Mouse (Mus musculus): ENCODE results near the gene Thbs3. TPM values are rescaled to one million over a fixed set of nuclear protein-coding genes. Genes with fewer than 3 reads are reported as not detected.

The Thbs3 gene
- polyA plus RNA-seq, 1 experiment from 2014 or later = 1.5 TPM

DNA sequence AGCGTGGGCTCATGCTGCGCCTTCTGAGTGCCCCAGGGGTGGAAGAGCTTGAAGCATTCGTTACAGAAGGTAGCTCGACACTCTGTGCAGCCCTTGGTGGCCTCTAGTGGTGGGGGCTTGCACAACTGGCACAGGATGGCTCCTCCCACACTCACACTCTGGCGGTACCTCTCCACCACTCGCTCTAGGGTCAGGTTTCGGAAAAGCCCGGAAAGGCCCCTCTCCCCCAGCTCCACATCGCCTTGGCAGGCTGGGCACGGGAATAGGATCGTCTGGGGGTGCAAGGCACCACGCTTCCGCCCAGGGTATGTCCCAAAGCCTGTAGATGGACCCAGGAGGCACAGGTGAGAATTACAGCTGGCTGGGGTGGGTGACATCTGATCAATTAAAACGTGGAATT, 28.6 kb downstream of the Thbs3 start:
- DNase-seq (peak; percentile 32), ATAC-seq (ENCODE audit: low read depth) (peak; percentile 9; the same call in 1 of the 2 replicates)
- no peak overlapping the region for H3K9ac ChIP-seq
- WGBS (ENCODE audit: insufficient replicate concordance) = 17% methylated on average over 14 of the region's 14 CpGs
- H3K4me2 ChIP-seq = no peak overlapping the region
- no peak overlapping the region for H3K4me3 ChIP-seq (replicated peaks)
- H3K27ac ChIP-seq = no peak overlapping the region
- H3K36me3 ChIP-seq = 0 out of 2 replicates have a peak, but pooled peaks cover 1% of the 10 kb centered on the region
- no peaks in the 10 kb centered on the region for H3K9me3 ChIP-seq (replicated peaks)
- H3K27me3 ChIP-seq = peaks cover 38% of the 10 kb centered on the region
- H3K4me1 ChIP-seq (replicated peaks) = peaks cover 54% of the 10 kb centered on the region

DNA sequence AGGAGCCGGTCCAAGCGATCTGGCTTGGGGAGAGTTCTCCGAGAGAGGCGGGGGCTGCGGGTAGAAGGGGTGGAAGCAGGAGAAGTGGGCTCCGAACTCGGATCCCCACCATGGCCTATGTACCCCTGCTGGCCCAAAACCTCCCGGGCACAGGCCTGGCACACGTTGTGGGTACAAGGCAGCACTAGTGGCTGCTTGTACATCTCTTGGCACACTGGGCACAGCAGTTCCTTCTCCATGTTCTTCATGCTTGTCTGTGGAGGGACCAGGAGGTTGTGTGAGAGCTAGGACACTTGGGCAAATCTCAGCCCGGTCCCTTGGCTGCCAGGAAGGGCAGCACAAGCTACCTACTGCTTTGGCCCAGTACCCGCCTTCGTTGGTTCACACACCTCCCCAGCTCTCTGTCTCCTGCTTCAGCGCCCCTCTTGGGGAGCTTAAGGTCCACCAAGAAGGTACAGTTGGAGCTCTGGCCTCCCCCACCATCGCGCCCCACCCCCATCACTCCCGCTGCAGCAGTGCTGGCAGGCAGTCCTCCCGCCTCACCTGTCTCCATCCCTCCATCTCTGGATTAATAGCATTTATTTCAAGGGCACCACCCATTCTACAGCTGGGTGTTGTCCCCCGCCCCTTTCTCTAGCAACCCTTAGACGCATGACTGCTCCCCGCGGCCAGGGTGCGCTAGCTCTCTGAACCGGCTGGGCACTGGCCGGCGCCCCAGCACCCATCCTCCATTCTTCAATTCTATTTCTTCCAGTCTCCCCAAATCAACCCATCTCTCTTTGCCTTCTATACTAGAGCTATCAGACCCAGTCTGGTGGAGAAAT, 29.4 kb downstream of the Thbs3 start:
- Histone ChIP-seq H3K27ac (no peak overlapping the region), H3K27me3 (peaks cover 31% of the 10 kb centered on the region), H3K36me3 (0 out of 2 replicates have a peak, but pooled peaks cover 5% of the 10 kb centered on the region), H3K9ac (no peak overlapping the region), H3K4me3 (replicated peaks) (peak overlapping the region; percentile 28), H3K4me2 (peak overlapping the region; percentile 90), H3K9me3 (replicated peaks) (no peaks in the 10 kb centered on the region), H3K4me1 (replicated peaks) (peaks cover 54% of the 10 kb centered on the region)
- DNase-seq (no peak), ATAC-seq (ENCODE audit: low read depth) (no peak)
- 20% methylated on average over 25 of the region's 25 CpGs for WGBS (ENCODE audit: insufficient replicate concordance)

DNA sequence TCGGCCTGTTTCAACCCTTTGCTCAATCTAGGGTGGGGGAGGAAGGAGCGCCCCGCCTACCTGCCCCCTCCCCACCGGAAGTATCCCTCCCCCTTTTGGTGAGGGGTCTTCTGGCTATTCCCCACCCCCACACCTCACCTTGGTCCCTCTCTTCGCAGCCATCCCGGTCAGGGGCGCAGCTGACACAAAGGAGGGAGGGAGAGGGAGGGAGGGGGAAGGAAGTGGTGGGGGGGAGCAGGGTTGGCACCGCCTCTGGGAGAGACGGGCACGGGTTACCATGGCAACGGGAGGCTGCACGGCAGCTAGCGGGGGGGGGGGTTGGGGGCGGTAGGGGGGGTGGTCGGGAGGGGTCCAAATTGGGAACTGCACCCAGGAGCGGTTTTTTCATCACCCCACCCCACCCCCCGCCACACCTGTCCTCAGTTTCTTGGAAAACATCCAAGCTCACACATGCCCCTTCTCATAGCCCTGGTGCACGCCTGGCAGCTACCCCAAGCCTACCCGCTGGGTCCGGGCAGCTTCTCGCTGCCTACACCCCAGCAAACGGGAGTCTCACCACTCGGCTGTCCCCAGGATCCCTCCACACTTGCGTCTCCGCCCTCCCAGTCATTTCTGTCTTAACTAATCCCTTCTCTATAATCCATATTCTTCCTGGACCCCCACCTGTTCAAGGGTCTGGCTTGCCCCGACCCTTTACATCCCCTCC, 30.2 kb downstream of the Thbs3 start:
- DNase-seq (no peak), ATAC-seq (ENCODE audit: low read depth) (no peak)
- H3K4me3 ChIP-seq (replicated peaks) = peak overlapping the region; percentile 71
- no peak overlapping the region for H3K9ac ChIP-seq
- WGBS (ENCODE audit: insufficient replicate concordance) = 3% methylated on average over 22 of the region's 26 CpGs
- H3K4me1 ChIP-seq (replicated peaks) = peaks cover 54% of the 10 kb centered on the region
- H3K36me3 ChIP-seq = 0 out of 2 replicates have a peak, but pooled peaks cover 5% of the 10 kb centered on the region
- H3K4me2 ChIP-seq = peak overlapping the region; percentile 90
- no peak overlapping the region for H3K27ac ChIP-seq
- H3K9me3 ChIP-seq (replicated peaks) = no peaks in the 10 kb centered on the region
- peaks cover 29% of the 10 kb centered on the region for H3K27me3 ChIP-seq

DNA sequence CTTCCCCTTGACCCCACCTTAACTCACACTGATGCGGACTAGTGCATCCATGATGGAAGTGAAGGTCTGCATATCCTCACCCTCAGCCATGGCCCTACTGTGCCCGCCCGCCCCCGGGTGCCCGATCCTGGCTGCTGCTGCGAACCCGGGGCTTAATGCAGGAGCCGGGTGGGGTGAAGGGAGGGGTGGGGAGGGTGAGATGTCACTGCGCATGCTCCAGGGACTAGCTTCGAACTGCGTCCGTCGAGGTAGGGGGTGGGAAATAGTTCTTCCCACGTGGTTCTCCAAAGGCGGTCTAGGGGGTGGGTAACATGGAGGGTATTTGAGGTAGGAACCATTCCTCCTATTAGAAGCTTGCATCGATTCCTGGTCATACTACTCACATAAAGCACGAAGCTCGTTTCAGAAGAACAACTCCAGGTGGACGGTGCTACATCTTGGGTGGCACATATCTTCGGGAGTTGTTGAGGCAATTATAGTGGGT, 30.8 kb downstream of the Thbs3 start, which contains the start of gene Krtcap2:
Gene Krtcap2 (plus strand): TSS at position 279 of the 484 bp plus-strand sequence.
- WGBS (ENCODE audit: insufficient replicate concordance) = 8% methylated on average over 20 of the region's 20 CpGs
- no peaks in the 10 kb centered on the region for H3K9me3 ChIP-seq (replicated peaks)
- peak within 1 kb of the TSS; percentile 90 for H3K4me2 ChIP-seq
- DNase-seq (no peak), ATAC-seq (ENCODE audit: low read depth) (peak; percentile 2; the same call in 1 of the 2 replicates)
- H3K4me1 ChIP-seq (replicated peaks) = peaks cover 57% of the 10 kb centered on the region
- H3K9ac ChIP-seq = peak within 1 kb of the TSS; percentile 76
- 0 out of 2 replicates have a peak, but pooled peaks cover 5% of the 10 kb centered on the region for H3K36me3 ChIP-seq
- peak within 1 kb of the TSS; percentile 71 for H3K4me3 ChIP-seq (replicated peaks)
- H3K27ac ChIP-seq = peak within 1 kb of the TSS; percentile 35
- peaks cover 32% of the 10 kb centered on the region for H3K27me3 ChIP-seq

DNA sequence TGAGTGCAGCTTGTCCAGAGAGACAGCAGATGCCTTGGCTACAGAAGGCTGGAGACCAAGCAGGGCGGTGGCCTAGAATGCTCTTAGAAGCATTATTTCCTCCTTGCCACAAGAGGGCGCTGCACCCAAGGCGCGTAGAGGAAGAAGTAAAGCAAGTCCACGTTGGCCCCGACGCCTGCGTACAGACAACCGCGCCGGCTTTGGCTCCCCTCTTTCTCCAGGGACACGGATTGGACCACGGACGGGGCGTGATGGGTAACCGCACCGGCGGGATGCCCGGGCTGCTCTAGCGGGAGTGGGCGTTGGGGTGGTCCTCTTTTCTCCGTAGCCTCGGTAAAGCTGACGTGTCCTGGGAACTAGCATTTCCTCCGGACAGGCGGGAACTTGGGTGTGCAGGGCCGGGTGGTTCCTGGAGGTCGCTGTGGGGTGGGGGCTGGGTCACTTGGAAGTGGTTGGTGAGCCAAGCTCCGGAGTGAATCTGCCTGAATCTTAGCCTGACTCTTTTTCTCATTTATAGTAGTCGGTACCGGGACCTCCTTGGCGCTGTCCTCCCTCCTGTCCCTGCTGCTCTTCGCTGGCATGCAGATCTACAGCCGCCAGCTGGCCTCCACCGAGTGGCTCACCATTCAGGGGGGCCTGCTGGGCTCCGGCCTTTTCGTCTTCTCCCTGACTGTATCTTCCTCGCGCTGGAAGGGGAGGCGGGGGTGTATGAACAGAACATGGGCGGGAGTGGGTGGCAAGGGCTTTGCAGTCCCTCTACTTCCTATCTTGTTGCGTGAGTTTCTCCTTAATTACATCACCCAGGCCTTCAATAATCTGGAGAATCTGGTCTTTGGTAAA, 31.5 kb downstream of the Thbs3 start, which contains the start of gene Trim46:
Gene Trim46 (minus strand): TSS at position 49 of the 840 bp plus-strand sequence.
- Histone ChIP-seq H3K9me3 (replicated peaks) (no peaks in the 10 kb centered on the region), H3K27ac (peak within 1 kb of the TSS; percentile 35), H3K4me1 (replicated peaks) (peaks cover 65% of the 10 kb centered on the region), H3K27me3 (peaks cover 40% of the 10 kb centered on the region), H3K9ac (peak within 1 kb of the TSS; percentile 76), H3K4me2 (peak within 1 kb of the TSS; percentile 90), H3K4me3 (replicated peaks) (peak within 1 kb of the TSS; percentile 71), H3K36me3 (0 out of 2 replicates have a peak, but pooled peaks cover 5% of the 10 kb centered on the region)
- 1% methylated on average over 42 of the region's 42 CpGs for WGBS (ENCODE audit: insufficient replicate concordance)
- DNase-seq = peak; percentile 78
- peak; percentile 73 for ATAC-seq (ENCODE audit: low read depth)

DNA sequence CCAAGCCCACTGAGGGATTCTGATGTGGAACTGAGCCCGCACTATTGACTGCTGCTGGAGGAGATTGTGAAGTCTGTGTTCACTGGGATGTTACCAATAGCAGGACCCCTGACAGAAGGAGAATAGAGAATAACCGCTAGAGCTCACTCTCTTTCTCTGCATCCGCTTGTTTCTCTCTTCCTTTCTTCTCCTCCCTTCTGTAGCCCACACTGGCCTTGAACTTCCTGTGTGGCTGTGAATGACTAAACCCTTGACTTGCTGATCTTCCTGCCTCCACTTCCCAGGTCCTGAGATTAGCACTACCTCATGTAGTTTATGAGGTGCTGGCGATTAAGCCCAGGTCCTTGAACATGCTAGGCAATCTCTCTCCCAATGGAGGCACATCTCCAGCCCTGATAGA, 32.5 kb downstream of the Thbs3 start:
- Histone ChIP-seq H3K4me1 (replicated peaks) (peaks cover 72% of the 10 kb centered on the region), H3K27ac (no peak overlapping the region), H3K9me3 (replicated peaks) (no peaks in the 10 kb centered on the region), H3K9ac (peak overlapping the region; percentile 76), H3K4me3 (replicated peaks) (peak overlapping the region; percentile 71), H3K36me3 (0 out of 2 replicates have a peak, but pooled peaks cover 5% of the 10 kb centered on the region), H3K4me2 (peak overlapping the region; percentile 90), H3K27me3 (peaks cover 50% of the 10 kb centered on the region)
- 62% methylated on average over 4 of the region's 4 CpGs for WGBS (ENCODE audit: insufficient replicate concordance)
- ATAC-seq (ENCODE audit: low read depth) (no peak), DNase-seq (no peak)

DNA sequence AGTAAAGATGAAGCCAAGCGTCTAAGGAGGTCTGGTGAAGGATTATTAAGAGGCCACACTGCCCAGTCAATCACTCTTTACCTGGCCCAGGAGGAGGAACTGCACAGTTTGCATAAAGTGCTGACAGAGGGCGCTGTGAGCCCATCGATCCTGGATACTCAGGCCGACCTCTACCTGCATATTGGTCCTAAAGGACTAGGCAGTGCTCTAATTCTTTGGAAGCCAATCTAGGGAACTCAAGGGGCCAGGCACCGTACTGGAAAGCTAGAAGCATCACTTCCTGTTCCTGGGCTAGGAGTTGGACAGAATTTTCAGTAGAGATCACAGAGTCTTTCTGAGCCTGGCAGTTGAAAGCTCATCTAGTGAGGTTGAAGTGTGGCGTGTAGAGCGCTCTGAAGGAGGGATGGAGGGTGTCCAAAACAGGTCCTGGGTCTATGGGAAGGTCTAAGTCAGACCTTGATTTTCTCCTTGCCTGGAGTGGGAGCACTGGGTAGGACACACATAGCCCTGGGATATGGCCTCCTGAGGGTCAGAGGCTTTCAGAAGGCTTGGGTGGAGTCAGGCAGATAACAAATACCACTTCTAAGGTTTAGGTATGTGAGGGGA, 35.6 kb downstream of the Thbs3 start:
- Histone ChIP-seq H3K4me2 (0 out of 2 replicates have a peak overlapping the region, but pooled peaks have one; percentile 11), H3K9ac (no peak overlapping the region), H3K9me3 (replicated peaks) (no peaks in the 10 kb centered on the region), H3K4me3 (replicated peaks) (no peak overlapping the region), H3K27me3 (peaks cover 42% of the 10 kb centered on the region), H3K4me1 (replicated peaks) (peaks cover 50% of the 10 kb centered on the region), H3K27ac (no peak overlapping the region), H3K36me3 (0 out of 2 replicates have a peak, but pooled peaks cover 5% of the 10 kb centered on the region)
- ATAC-seq (ENCODE audit: low read depth) (no peak), DNase-seq (peak; percentile 31)
- WGBS (ENCODE audit: insufficient replicate concordance) = 16% methylated on average over 7 of the region's 7 CpGs

DNA sequence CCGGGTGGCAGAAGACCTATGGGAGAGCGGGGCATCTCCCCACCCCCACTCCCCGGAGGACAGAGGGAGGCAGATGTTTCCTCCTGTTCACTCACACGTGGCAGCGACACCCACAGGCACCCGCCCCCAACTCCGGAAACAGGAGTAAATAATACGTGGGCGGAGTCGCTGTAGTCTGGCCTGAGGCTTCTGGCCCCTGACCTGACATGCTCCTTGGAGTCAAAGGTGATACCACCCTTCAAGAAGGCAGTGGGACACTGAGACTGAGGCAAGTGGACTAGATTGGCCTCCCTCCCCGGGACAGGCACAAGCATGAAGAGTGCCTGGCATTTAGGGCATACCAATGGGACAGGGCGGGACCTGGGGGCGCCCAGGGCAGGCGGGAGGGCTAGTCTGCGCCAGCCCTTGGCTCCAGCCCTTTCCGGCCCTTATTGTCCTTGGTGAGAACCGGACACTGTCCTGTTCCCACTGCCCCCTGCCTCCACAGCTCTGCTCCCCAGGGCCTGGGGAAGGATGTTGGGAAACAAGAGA, 36.5 kb downstream of the Thbs3 start:
- no peak for DNase-seq
- H3K27me3 ChIP-seq = peaks cover 42% of the 10 kb centered on the region
- H3K27ac ChIP-seq = no peak overlapping the region
- 0 out of 2 replicates have a peak, but pooled peaks have one; percentile 12 for ATAC-seq (ENCODE audit: low read depth)
- peak overlapping the region; percentile 11 for H3K4me2 ChIP-seq
- H3K4me1 ChIP-seq (replicated peaks) = peaks cover 45% of the 10 kb centered on the region
- H3K4me3 ChIP-seq (replicated peaks) = no peak overlapping the region
- WGBS (ENCODE audit: insufficient replicate concordance) = 7% methylated on average over 17 of the region's 17 CpGs
- no peaks in the 10 kb centered on the region for H3K9me3 ChIP-seq (replicated peaks)
- no peak overlapping the region for H3K9ac ChIP-seq
- H3K36me3 ChIP-seq = 0 out of 2 replicates have a peak, but pooled peaks cover 5% of the 10 kb centered on the region

DNA sequence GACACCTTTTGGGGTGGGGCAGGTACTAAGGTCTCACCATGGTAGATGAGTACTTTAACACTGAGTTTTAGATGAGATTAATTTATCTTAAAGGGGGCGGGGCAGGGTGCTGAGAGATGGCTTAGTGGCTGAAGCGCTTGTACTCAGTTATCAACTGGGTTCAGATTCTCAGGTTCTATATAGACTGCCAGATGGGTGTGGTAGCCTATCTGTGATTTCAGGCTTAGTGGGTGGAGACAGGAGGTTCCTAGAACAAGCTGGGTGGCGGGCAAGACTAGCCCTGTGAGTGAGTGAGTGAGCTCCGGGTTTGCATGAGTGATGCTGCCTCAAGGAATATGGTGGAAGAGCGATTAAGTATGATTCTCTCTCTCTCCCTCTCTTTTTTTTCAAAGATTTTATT, 40.0 kb downstream of the Thbs3 start:
- DNase-seq (no peak), ATAC-seq (ENCODE audit: low read depth) (peak; percentile 73)
- no peak overlapping the region for H3K27ac ChIP-seq
- no peak overlapping the region for H3K4me3 ChIP-seq (replicated peaks)
- 43% methylated on average over 5 of the region's 5 CpGs for WGBS (ENCODE audit: insufficient replicate concordance)
- peaks cover 25% of the 10 kb centered on the region for H3K4me1 ChIP-seq (replicated peaks)
- H3K9me3 ChIP-seq (replicated peaks) = no peaks in the 10 kb centered on the region
- H3K4me2 ChIP-seq = no peak overlapping the region
- no peak overlapping the region for H3K9ac ChIP-seq
- H3K27me3 ChIP-seq = peaks cover 71% of the 10 kb centered on the region
- no peaks in the 10 kb centered on the region for H3K36me3 ChIP-seq

DNA sequence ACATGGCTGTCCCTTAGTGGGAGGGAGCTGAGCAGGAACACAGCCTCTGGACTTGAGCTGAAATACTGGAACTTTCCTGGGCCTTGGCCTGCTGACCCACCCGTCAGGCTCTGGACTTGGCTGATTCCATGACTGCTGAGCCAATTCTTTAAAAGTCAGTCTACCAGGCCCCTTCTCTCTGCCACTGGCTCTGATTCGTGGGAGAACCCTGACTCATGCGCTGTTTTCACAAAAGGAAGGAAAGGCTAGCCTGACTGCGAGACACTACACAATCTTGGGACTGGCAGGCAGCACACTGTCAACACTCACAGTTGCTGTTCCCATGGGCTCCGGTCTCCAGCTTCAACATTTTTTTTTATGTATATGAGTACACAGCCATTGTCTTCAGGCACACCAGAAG, 41.2 kb downstream of the Thbs3 start:
- WGBS (ENCODE audit: insufficient replicate concordance) = 44% methylated on average over 5 of the region's 5 CpGs
- H3K27ac ChIP-seq = no peak overlapping the region
- no peak for ATAC-seq (ENCODE audit: low read depth)

More for the DNA sequence above, 41.2 kb downstream of the Thbs3 start:
- H3K4me2 ChIP-seq = no peak overlapping the region
- no peak overlapping the region for H3K9ac ChIP-seq
- H3K4me1 ChIP-seq (replicated peaks) = peaks cover 18% of the 10 kb centered on the region
- no peaks in the 10 kb centered on the region for H3K9me3 ChIP-seq (replicated peaks)
- no peak for DNase-seq
- H3K36me3 ChIP-seq = no peaks in the 10 kb centered on the region
- no peak overlapping the region for H3K4me3 ChIP-seq (replicated peaks)
- peaks cover 67% of the 10 kb centered on the region for H3K27me3 ChIP-seq

Measured in liver, embryonic 13.5 days (tissue).